In the genomic region with DNA sequence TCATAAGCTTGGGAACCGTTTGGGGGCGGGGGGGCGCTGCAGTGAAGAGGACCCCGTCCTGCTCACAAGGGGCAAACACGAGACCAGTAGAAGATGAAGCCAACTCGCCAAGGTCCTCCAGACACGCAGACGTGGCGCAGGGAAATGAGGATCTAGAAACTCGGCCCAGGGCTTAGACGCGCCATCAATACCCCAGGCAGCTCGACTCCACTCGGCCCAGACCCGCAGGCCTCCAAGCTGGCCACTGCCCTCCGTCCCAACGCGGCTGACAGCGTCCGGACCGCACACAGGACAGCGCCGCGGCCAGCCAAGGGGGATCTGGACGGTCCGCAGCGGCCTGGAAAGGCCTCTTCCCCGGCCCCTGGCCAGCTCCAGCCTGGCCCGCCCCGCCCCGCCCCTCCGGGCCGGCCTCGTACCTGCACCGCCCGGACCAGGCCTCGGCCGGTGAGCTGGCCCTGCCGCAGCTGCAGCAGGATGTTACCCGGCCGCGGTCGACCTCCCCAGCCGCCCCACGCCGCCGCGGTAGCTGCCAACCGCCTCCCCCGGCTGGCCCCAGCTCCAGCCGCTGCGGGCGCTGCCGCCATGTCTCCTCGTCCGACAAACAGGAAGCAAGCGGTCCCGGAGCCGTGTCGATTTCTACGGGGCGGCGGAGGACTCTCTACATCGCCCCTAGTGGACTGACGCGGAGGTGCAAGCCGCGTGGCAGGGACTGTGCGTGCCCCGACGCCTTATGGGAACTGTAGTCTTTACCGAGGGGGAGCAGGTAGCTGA, we compare ENCODE assay signal across 8 mouse cellular contexts. TPM values are rescaled to one million over a fixed set of nuclear protein-coding genes. Genes with fewer than 3 reads are reported as not detected.
DNase-seq lines count a peak whose midpoint lies in the region; ATAC-seq and TF ChIP-seq lines count a peak whose summit lies in the region.

A gene (minus strand): TSS at position 662 of the 771 bp plus-strand sequence.

- TF ChIP-seq EP300 in ES-Bruce4 (IDR thresholded peaks at IDR 0.05; ENCODE audit: insufficient read depth, low read depth, low read length): 0 out of 2 replicates have a peak, but pooled peaks have one; percentile 9

- H3K27me3 ChIP-seq in ES-Bruce4 (ENCODE audit: control insufficient read depth, insufficient read depth, low read length, poor library complexity, severe bottlenecking): no peaks in the 10 kb centered on the region
- no peaks in the 10 kb centered on the region for H3K27me3 ChIP-seq in forebrain, embryonic 14.5 days (replicated peaks; ENCODE audit: control insufficient read depth, insufficient read depth, low read length)
- H3K27me3 ChIP-seq in neural tube, embryonic 15.5 days (replicated peaks): no peaks in the 10 kb centered on the region

- H3K9me3 ChIP-seq in ES-Bruce4 (replicated peaks; ENCODE audit: control insufficient read depth, insufficient read depth, low read length, poor library complexity, severe bottlenecking): no peaks in the 10 kb centered on the region
- H3K9me3 ChIP-seq in forebrain, embryonic 14.5 days (replicated peaks; ENCODE audit: control insufficient read depth, low read length): no peaks in the 10 kb centered on the region
- no peaks in the 10 kb centered on the region for H3K9me3 ChIP-seq in neural tube, embryonic 15.5 days (replicated peaks)

- peak; percentile 96 for DNase-seq in forebrain, embryonic 14.5 days (ENCODE audit: low spot score)
- peak; percentile 97 to 99 for DNase-seq in heart, postnatal 14 days
- peak; percentile 97 for DNase-seq in layer of hippocampus, adult 11-12 months (ENCODE audit: low spot score)
- DNase-seq in lung, adult 18-20 months: peak; percentile 95 to 96
- DNase-seq in testis, postnatal 14 days (ENCODE audit: low spot score): peak; percentile 95

- intact Hi-C loops in heart, postnatal 14 days (cut with DNase I): loop anchor here (10.0 kb wide), 1 partner anchor 253 kb away; a partner anchor contains a TSS

- ATAC-seq in cerebellum, adult (ENCODE audit: insufficient number of reproducible peaks, low FRiP score, low TSS enrichment): peak; percentile 93
- ATAC-seq in forebrain, embryonic 14.5 days: peak; percentile 98
- peak; percentile 94 for ATAC-seq in neural tube, embryonic 15.5 days (ENCODE audit: low FRiP score)

- no peak within 1 kb of the TSS for H3K27ac ChIP-seq in ES-Bruce4 (ENCODE audit: insufficient read depth, low read length)
- peak within 1 kb of the TSS; percentile 86 for H3K27ac ChIP-seq in forebrain, embryonic 14.5 days (ENCODE audit: low read depth, low read length)
- H3K27ac ChIP-seq in neural tube, embryonic 15.5 days (replicated peaks): peak within 1 kb of the TSS; percentile 95

- no peaks in the 10 kb centered on the region for H3K4me1 ChIP-seq in ES-Bruce4 (ENCODE audit: control insufficient read depth, insufficient read depth, low read length)
- peaks cover 13% of the 10 kb centered on the region for H3K4me1 ChIP-seq in forebrain, embryonic 14.5 days (ENCODE audit: control insufficient read depth, insufficient read depth, low read length)
- peaks cover 30% of the 10 kb centered on the region for H3K4me1 ChIP-seq in neural tube, embryonic 15.5 days

- H3K4me3 ChIP-seq in ES-Bruce4 (ENCODE audit: low read depth, low read length): peak within 1 kb of the TSS; percentile 98
- peak within 1 kb of the TSS; percentile 97 for H3K4me3 ChIP-seq in forebrain, embryonic 14.5 days (ENCODE audit: low read depth, low read length)
- H3K4me3 ChIP-seq in neural tube, embryonic 15.5 days (replicated peaks): peak within 1 kb of the TSS; percentile 98

- peak within 1 kb of the TSS; percentile 84 for H3K4me2 ChIP-seq in forebrain, embryonic 14.5 days (ENCODE audit: low read length)
- H3K4me2 ChIP-seq in neural tube, embryonic 15.5 days: peak within 1 kb of the TSS; percentile 78

- WGBS in forebrain, embryonic 14.5 days: under 1% methylated on average over 43 of the region's 72 CpGs
- under 1% methylated on average over 66 of the region's 72 CpGs for WGBS in neural tube, embryonic 15.5 days

- peak within 1 kb of the TSS; percentile 86 for H3K9ac ChIP-seq in ES-Bruce4 (ENCODE audit: low read depth, poor library complexity, severe bottlenecking)
- peak within 1 kb of the TSS; percentile 93 for H3K9ac ChIP-seq in forebrain, embryonic 14.5 days (ENCODE audit: low read length)
- peak within 1 kb of the TSS; percentile 98 for H3K9ac ChIP-seq in neural tube, embryonic 15.5 days (replicated peaks)

- TF ChIP-seq POLR2A in ES-Bruce4 (IDR thresholded peaks at IDR 0.05; ENCODE audit: insufficient read depth, low read length): no peak

- no peaks in the 10 kb centered on the region for H3K36me3 ChIP-seq in ES-Bruce4 (ENCODE audit: control insufficient read depth, insufficient read depth, low read length, poor library complexity, severe bottlenecking)
- H3K36me3 ChIP-seq in forebrain, embryonic 14.5 days (ENCODE audit: control insufficient read depth, insufficient read depth, low read length): peaks cover 7% of the 10 kb centered on the region; the same call in 1 of the 2 replicates
- peaks cover 6% of the 10 kb centered on the region; the same call in 1 of the 2 replicates for H3K36me3 ChIP-seq in neural tube, embryonic 15.5 days

- TF ChIP-seq CTCF in ES-Bruce4 (IDR thresholded peaks at IDR 0.05; ENCODE audit: low read depth, low read length): peak; percentile 85

RNA-seq across cellular contexts. Expression of the gene that starts here (rescaled TPM):
- polyA plus RNA-seq in ES-Bruce4 (2011; ENCODE audit: insufficient read depth, insufficient read length, low read depth, missing spikeins): 80.0 and 81.2 TPM in 2 replicates
- polyA plus RNA-seq in forebrain, embryonic 14.5 days (2014; fragmentation: Nextera tagmentation; extraction: Ambion mirVana): 153 and 181 TPM in 2 replicates
- total RNA-seq in heart, postnatal 14 days (2021): 10 to 100 TPM; 81.3 to 82.5 TPM
- 153 and 157 TPM in 2 replicates for polyA plus RNA-seq in neural tube, embryonic 15.5 days (2015; fragmentation: Nextera tagmentation; extraction: Ambion mirVana)
